Mouse (Mus musculus) liver, postnatal 0 days (tissue): Measurements from ENCODE around the gene Axdnd1.

Experiments
- CTCF ChIP-seq: sonication (generic); IDR thresholded peaks from 2 replicates; pipeline ENCODE4 v1.5.1; 2016; ENCODE audit warnings: antibody characterized with exemption, low read depth
- EP300 ChIP-seq: IDR thresholded peaks from 2 replicates; pipeline ENCODE4 v1.6.1; 2016; ENCODE audit warnings: antibody characterized with exemption, low read depth, mild to moderate bottlenecking

DNA sequence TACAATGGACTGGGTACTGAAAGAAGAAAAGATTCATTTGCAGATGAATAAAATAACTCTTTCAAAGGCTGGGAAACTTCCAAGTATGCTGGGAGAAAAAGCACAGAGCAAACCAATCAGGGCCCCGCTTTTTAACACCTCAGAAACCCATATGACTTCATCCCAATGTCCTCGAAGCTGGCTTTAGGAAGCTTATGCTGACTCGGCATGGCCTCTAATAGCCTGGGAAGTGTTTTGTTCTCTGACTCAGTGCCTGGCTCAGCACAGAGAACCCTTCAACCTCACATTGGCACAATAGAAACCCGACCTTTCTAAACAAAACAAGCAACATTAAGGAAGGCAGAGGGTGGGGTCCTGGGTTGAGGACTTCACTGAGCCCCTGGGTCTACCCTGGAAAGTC lies 29.5 kb upstream of the Axdnd1 start:
- TF ChIP-seq EP300 (no peak), CTCF (no peak)
